ENCODE assay signal across 9 mouse cellular contexts in genomic region chr3:156903925-156904576, GRCm38 (mm10).
DNase-seq lines count a peak whose midpoint lies in the region; ATAC-seq lines count a peak whose summit lies in the region.
"Had no signal": no experiment of that assay in that cellular context is flagged by ENCODE, and none has a peak within 500 bp of the region (broad histone marks: within the 10 kb centered on the region; RNA-seq: fewer than 3 reads in every experiment).

No protein-coding gene starts in this region.

- 51% methylated on average over 9 of the region's 9 CpGs for WGBS in midbrain, embryonic 12.5 days
- WGBS in midbrain, embryonic 10.5 days, result 75% methylated on average over 9 of the region's 9 CpGs
- 5% methylated on average over 9 of the region's 9 CpGs for WGBS in forebrain, embryonic 15.5 days

- H3K9ac ChIP-seq in midbrain, embryonic 12.5 days (replicated peaks), result no peak overlapping the region
- H3K9ac ChIP-seq in forebrain, embryonic 15.5 days (replicated peaks), result no peak overlapping the region

- H3K4me3 ChIP-seq in midbrain, embryonic 12.5 days, result no peak overlapping the region
- H3K4me3 ChIP-seq in midbrain, embryonic 10.5 days, result no peak overlapping the region
- no peak overlapping the region for H3K4me3 ChIP-seq in forebrain, embryonic 15.5 days
- H3K4me3 ChIP-seq: heart, embryonic 10.5 days had no signal

- H3K4me1 ChIP-seq in midbrain, embryonic 12.5 days, result peaks cover 7% of the 10 kb centered on the region; the same call in 1 of the 2 replicates
- H3K4me1 ChIP-seq in midbrain, embryonic 10.5 days, result peaks cover 5% of the 10 kb centered on the region
- H3K4me1 ChIP-seq in forebrain, embryonic 15.5 days, result peaks cover 13% of the 10 kb centered on the region

- H3K9me3 ChIP-seq in midbrain, embryonic 12.5 days, result no peaks in the 10 kb centered on the region
- no peaks in the 10 kb centered on the region for H3K9me3 ChIP-seq in midbrain, embryonic 10.5 days (replicated peaks)
- H3K9me3 ChIP-seq in forebrain, embryonic 15.5 days, result no peaks in the 10 kb centered on the region
- H3K9me3 ChIP-seq: heart, embryonic 10.5 days had no signal

- H3K36me3 ChIP-seq in midbrain, embryonic 12.5 days, result no peaks in the 10 kb centered on the region
- H3K36me3 ChIP-seq in midbrain, embryonic 10.5 days, result no peaks in the 10 kb centered on the region
- no peaks in the 10 kb centered on the region for H3K36me3 ChIP-seq in forebrain, embryonic 15.5 days
- H3K36me3 ChIP-seq: heart, embryonic 10.5 days had no signal

- H3K27ac ChIP-seq in midbrain, embryonic 12.5 days (replicated peaks), result peak overlapping the region; percentile 42; the same call in 1 of the 2 replicates
- no peak overlapping the region; the same call in 1 of the 2 replicates for H3K27ac ChIP-seq in midbrain, embryonic 10.5 days (replicated peaks)
- peak overlapping the region; percentile 70 for H3K27ac ChIP-seq in forebrain, embryonic 15.5 days (replicated peaks)
- H3K27ac ChIP-seq: heart, embryonic 10.5 days had no signal

- no peak overlapping the region for H3K4me2 ChIP-seq in midbrain, embryonic 12.5 days (replicated peaks)
- no peak overlapping the region for H3K4me2 ChIP-seq in forebrain, embryonic 15.5 days (replicated peaks)

- intact Hi-C loops in left cerebral cortex, postnatal 25 days (cut with DNase I), result no loop called here

- H3K27me3 ChIP-seq in midbrain, embryonic 12.5 days, result no peaks in the 10 kb centered on the region
- H3K27me3 ChIP-seq in midbrain, embryonic 10.5 days (ENCODE audit: low read depth, poor library complexity, severe bottlenecking), result no peaks in the 10 kb centered on the region
- no peaks in the 10 kb centered on the region for H3K27me3 ChIP-seq in forebrain, embryonic 15.5 days

- DNase-seq in midbrain, embryonic 10.5 days (ENCODE audit: low spot score), result no peak
- peak; percentile 36 to 68 for DNase-seq in left cerebral cortex, postnatal 25 days (ENCODE audit: low spot score in 2 of 2)
- peak; percentile 16 to 31 for DNase-seq in right cerebral cortex, postnatal 36 days (ENCODE audit: low spot score in 2 of 2)
- DNase-seq in spleen, postnatal 14 days (ENCODE audit: low spot score in 2 of 2), result no peak
- DNase-seq in thymus, postnatal 25 days, result no peak
- DNase-seq: lung, postnatal 4 days had no signal

- peak; percentile 76 for ATAC-seq in midbrain, embryonic 12.5 days (ENCODE audit: low FRiP score, low read depth)
- ATAC-seq in forebrain, embryonic 15.5 days (replicated peaks), result peak; percentile 94

Comparison
In these comparisons a context has a peak if more than half of its experiments do, and no peak if none do; other contexts are left out.
1. DNase-seq: peak in left cerebral cortex, postnatal 25 days (2 of 2) and right cerebral cortex, postnatal 36 days (2 of 2); none in midbrain, embryonic 10.5 days (single experiment), spleen, postnatal 14 days (0 of 2) and thymus, postnatal 25 days (single experiment).